Mouse (Mus musculus): ENCODE measurements around the gene Zfp839.

GRCm38 (mm10) chr12:110875351-110875750 is 25.3 kb downstream of the Zfp839 start:
- TF ChIP-seq CTCF (IDR thresholded peaks at IDR 0.05; ENCODE audit: low read depth): no peak
- TF ChIP-seq EP300 (IDR thresholded peaks at IDR 0.05; ENCODE audit: low read depth): no peak

All from liver, postnatal 0 days (tissue).